Mouse (Mus musculus) adrenal gland, adult 10 weeks (tissue): ENCODE measurements around the gene Rybp. TPM values are rescaled to one million over a fixed set of nuclear protein-coding genes. Genes with fewer than 3 reads are reported as not detected.

Experiments
- polyA plus RNA-seq: library from polyadenylated mRNA; stranded (reverse); fragments of 350-450 nt; fragmentation: Illumina TruSeq; extraction: RNeasy Lipid Tissue Mini Kit (QIAGEN cat#74804); gene quantifications from one replicate; pipeline ENCODE4 v1.2.3, GENCODE M21; 2014; ENCODE audit warnings: low read depth, low replicate concordance

The Rybp gene
- polyA plus RNA-seq = 64.1 TPM

GRCm38 (mm10) chr6:100287334-100288015 lies at the start of gene Rybp:
Gene Rybp, minus strand, starts transcription at chr6:100287485.

